Mouse (Mus musculus) midbrain, embryonic 11.5 days (tissue): Measurements from ENCODE around the gene Cadm1. TPM values are rescaled to one million over a fixed set of nuclear protein-coding genes. Genes with fewer than 3 reads are reported as not detected.

Experiments used
- ATAC-seq: fragments of 200-750 bp; cut with Nextera tagmentation; 2 replicates; pipeline ENCODE4 v1.8.0; 2017; ENCODE audit warnings: moderate TSS enrichment, moderate library complexity; ENCODE audit not compliant: low FRiP score
- DNase-seq: peaks from one replicate; pipeline ENCODE4 v3.0.0; 2015; ENCODE audit warnings: low spot score; ENCODE audit errors: missing footprints
- H3K27ac ChIP-seq: fragments of 300-500 bp; sonication (generic); 2 replicates; pipeline ENCODE4 v1.5.1; 2014; ENCODE audit warnings: low read depth, low read length
- H3K27me3 ChIP-seq: fragments of 300-500 bp; sonication (generic); 2 replicates; pipeline ENCODE4 v1.6.1; 2014; ENCODE audit warnings: mild to moderate bottlenecking, low read length, moderate library complexity, mixed read lengths; ENCODE audit not compliant: control insufficient read depth, insufficient read depth
- H3K36me3 ChIP-seq: fragments of 300-500 bp; sonication (generic); 2 replicates; pipeline ENCODE4 v1.6.1; 2014; ENCODE audit warnings: mild to moderate bottlenecking, low read length, moderate library complexity, mixed read lengths; ENCODE audit not compliant: control insufficient read depth, insufficient read depth
- H3K4me1 ChIP-seq: fragments of 300-500 bp; sonication (generic); 2 replicates; pipeline ENCODE4 v1.6.1; 2014; ENCODE audit warnings: low read length; ENCODE audit not compliant: control insufficient read depth, insufficient read depth
- H3K4me2 ChIP-seq: fragments of 300-500 bp; sonication (generic); 2 replicates; pipeline ENCODE4 v1.6.1; 2014; ENCODE audit warnings: mild to moderate bottlenecking, moderate library complexity
- H3K4me3 ChIP-seq: fragments of 300-500 bp; sonication (generic); 2 replicates; pipeline ENCODE4 v1.5.1; 2014; ENCODE audit warnings: low read depth, low read length
- H3K9ac ChIP-seq: fragments of 300-500 bp; sonication (generic); 2 replicates; pipeline ENCODE4 v1.6.1; 2014; ENCODE audit warnings: low read length
- H3K9me3 ChIP-seq: fragments of 300-500 bp; sonication (generic); 2 replicates; pipeline ENCODE4 v1.6.1; 2016; ENCODE audit warnings: low read length; ENCODE audit not compliant: control insufficient read depth
- WGBS: fragments of 180-500 bp; shearing (Covaris S2); extraction: QIAGEN DNeasy Blood & Tissue Kit; methylation state at CpG from one replicate; pipeline ENCODE4 v1.1.7; 2014; 5-methylcytosine and 5-hydroxymethylcytosine counted together
- polyA plus RNA-seq: library from polyadenylated mRNA; unstranded; fragments of >200 nt; fragmentation: Nextera tagmentation; extraction: Ambion mirVana; gene quantifications from 2 replicates; pipeline ENCODE4 v1.2.1, GENCODE M21; 2014

Gene Cadm1
- polyA plus RNA-seq, 1 experiment from 2014 or later: 90.9 TPM

DNA sequence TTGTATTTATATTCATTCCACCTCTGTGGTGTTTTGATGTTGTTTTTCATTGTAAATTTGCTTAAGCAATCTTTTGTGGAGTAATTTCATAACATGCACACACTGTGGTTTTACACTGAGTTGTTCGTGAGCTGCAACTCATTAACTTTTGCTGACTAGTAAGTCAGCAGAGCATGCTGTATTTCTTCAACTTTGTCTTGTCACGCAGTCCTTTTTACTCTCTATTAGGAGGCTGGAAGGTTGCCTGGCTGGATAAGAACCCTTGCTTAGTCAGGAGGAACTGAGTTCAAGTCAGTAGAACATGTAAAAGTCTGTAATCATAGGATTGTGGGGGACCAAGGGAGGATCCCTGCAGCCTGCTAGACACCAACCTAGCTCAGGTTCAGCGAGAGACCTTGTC lies 185.4 kb downstream of the Cadm1 start:
- Histone ChIP-seq H3K4me1 (peaks cover 2% of the 10 kb centered on the region; the same call in 1 of the 2 replicates), H3K27ac (no peak overlapping the region), H3K27me3 (no peaks in the 10 kb centered on the region), H3K36me3 (no peaks in the 10 kb centered on the region), H3K4me3 (no peak overlapping the region), H3K4me2 (no peak overlapping the region), H3K9ac (no peak overlapping the region), H3K9me3 (no peaks in the 10 kb centered on the region)
- 91% methylated on average over 3 of the region's 3 CpGs for WGBS
- ATAC-seq (no peak), DNase-seq (no peak)

DNA sequence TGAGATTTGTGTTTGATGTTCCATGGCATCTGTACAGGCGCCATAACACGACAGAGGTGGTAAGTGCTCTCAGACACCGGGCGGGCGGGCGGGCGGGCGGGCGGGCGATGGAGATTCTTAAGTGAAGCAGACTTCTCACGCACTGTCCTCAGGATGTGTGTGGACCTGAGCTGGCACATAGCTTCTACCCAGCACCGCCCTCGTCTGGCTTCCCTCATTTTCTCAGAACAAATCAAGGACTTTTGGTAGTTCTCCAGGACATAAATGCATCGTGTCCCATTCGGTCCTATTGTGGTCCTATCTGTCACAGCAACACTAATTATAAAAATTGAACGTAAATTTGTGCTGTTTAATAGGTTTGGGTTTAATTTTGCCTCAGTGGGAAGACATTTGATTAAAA lies 186.9 kb downstream of the Cadm1 start:
- H3K27me3 ChIP-seq: no peaks in the 10 kb centered on the region
- H3K4me3 ChIP-seq: no peak overlapping the region
- peaks cover 2% of the 10 kb centered on the region; the same call in 1 of the 2 replicates for H3K4me1 ChIP-seq
- no peak for DNase-seq
- H3K9ac ChIP-seq: no peak overlapping the region
- no peak overlapping the region for H3K27ac ChIP-seq
- H3K36me3 ChIP-seq: no peaks in the 10 kb centered on the region
- H3K4me2 ChIP-seq: no peak overlapping the region
- H3K9me3 ChIP-seq: no peaks in the 10 kb centered on the region
- WGBS: 91% methylated on average over 16 of the region's 16 CpGs
- no peak for ATAC-seq

DNA sequence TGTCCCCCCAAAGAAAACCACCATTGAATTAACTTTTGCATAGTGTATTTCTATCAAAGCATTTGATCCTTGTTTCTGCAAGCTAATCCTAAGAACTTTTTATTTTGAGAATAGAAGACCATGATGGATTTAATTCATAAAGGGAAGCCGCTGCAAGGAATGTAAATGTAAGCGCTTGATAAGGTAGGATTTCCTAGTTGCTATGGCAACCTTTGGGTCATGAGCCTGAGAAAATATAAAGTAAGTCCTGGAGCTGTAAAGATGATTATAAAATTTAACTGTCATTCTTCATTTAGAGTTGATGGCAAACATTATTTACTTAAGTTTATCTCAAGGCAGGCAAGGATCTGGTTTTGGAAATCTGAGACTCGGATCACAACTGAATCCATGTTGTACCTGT lies 197.6 kb downstream of the Cadm1 start:
- Histone ChIP-seq H3K4me1 (no peaks in the 10 kb centered on the region), H3K4me2 (no peak overlapping the region), H3K27me3 (no peaks in the 10 kb centered on the region), H3K4me3 (no peak overlapping the region), H3K36me3 (no peaks in the 10 kb centered on the region), H3K9ac (no peak overlapping the region), H3K9me3 (no peaks in the 10 kb centered on the region), H3K27ac (no peak overlapping the region)
- DNase-seq: no peak
- no peak for ATAC-seq
- 78% methylated on average over 3 of the region's 3 CpGs for WGBS

DNA sequence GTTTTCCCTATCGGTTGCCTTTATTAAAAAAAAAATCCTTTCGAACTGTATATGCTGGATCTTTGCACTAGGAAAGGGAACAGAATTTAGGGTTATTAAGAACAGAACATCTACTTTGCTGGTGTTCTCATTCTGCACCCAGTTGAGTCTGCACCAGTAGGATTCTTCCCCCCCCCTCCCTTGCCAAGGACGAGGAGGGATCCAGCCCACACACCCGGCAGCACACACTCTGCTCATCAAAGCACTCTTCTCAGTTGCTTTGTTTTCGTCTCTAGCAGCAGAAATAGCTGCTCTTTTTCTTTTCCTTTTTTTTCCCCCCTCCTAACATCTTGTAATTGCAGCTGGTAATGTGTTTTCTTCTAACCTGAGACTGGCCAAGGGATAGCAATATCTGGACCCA lies 198.9 kb downstream of the Cadm1 start:
- H3K4me1 ChIP-seq: no peaks in the 10 kb centered on the region
- H3K9me3 ChIP-seq: no peaks in the 10 kb centered on the region
- no peak overlapping the region for H3K4me2 ChIP-seq
- ATAC-seq: no peak
- no peaks in the 10 kb centered on the region for H3K36me3 ChIP-seq
- no peak overlapping the region for H3K4me3 ChIP-seq
- no peak for DNase-seq
- no peak overlapping the region for H3K27ac ChIP-seq
- no peaks in the 10 kb centered on the region for H3K27me3 ChIP-seq
- no peak overlapping the region for H3K9ac ChIP-seq
- 61% methylated on average over 5 of the region's 5 CpGs for WGBS

DNA sequence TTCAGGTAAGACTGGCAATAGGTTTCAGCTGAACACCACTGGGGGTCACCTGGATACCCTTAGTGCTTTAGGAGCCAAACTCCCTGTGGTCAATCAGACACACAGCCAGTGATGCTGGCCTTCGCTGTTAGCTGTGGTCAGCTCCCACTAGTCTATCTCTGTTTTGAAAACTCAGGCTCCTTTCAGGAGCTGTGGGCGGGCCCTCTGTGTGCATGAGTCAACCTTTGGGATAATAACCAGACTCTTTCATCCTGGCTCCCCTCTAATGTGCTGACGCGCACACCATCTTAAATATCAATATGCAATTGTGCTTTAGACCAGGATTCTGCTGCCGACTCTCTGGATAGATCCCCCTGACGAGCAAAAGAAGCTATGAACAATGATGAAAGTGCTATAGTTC lies 200.3 kb downstream of the Cadm1 start:
- no peak overlapping the region for H3K9ac ChIP-seq
- ATAC-seq (no peak), DNase-seq (no peak)
- 92% methylated on average over 6 of the region's 6 CpGs for WGBS
- no peak overlapping the region for H3K4me2 ChIP-seq
- no peaks in the 10 kb centered on the region for H3K9me3 ChIP-seq
- H3K36me3 ChIP-seq: no peaks in the 10 kb centered on the region
- H3K4me1 ChIP-seq: no peaks in the 10 kb centered on the region
- H3K27me3 ChIP-seq: no peaks in the 10 kb centered on the region
- H3K4me3 ChIP-seq: no peak overlapping the region
- H3K27ac ChIP-seq: no peak overlapping the region

DNA sequence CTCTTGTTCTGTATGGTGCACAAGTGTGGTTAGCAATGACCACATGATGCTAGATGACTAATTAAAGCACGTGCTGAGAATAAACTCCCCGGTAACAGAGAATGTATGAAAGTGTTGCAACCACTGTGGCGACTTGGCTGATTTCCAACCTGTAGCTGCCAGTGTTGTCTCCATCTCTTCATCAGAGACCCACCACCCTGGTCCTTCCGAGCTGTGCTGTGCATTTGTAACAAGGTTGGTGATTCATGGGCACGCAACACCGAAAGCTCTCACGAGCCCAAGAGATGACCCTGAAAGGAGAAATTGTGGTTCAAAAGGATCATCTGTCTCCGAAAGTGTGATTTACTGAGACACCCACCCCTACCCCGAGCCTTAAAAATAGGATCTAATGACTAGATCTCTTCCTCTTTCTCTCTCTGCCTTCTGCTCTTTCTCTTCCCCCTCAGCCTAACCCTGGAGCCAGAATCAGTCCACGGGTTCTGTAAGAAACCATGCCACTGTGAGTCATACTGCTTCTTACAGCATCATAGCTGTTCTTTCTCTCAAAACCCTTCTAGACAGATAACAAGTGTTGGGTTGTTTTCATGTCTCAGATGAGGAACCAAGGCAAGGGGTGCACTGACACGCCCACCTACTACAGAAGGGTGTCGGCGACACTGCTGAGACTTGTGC lies 203.9 kb downstream of the Cadm1 start:
- 90% methylated on average over 13 of the region's 13 CpGs for WGBS
- Histone ChIP-seq H3K4me3 (no peak overlapping the region), H3K9ac (no peak overlapping the region)

DNA sequence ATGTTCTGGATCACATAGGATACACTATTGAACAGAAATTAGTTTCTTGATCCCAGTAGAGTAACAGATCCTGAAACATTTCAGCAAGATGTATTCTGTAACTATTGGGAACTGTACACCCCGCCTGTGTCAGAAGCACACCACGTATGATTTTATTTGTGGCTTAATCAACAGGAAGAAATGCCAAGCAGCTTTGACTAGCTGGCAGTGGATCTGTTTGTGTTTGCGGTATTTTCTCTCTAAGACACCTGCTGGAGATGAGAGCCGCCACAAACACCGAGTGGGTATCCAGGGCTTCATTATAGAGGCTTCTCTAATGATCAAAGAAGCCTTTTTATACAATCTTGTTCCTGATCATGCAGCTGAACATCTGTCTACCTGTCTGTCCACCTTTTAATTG lies 204.9 kb downstream of the Cadm1 start:
- peaks cover 14% of the 10 kb centered on the region for H3K4me1 ChIP-seq
- ATAC-seq: no peak
- H3K4me3 ChIP-seq: no peak overlapping the region
- 87% methylated on average over 5 of the region's 5 CpGs for WGBS
- no peaks in the 10 kb centered on the region for H3K36me3 ChIP-seq
- no peak overlapping the region for H3K4me2 ChIP-seq
- no peak overlapping the region for H3K27ac ChIP-seq
- H3K9me3 ChIP-seq: no peaks in the 10 kb centered on the region
- H3K27me3 ChIP-seq: no peaks in the 10 kb centered on the region
- no peak for DNase-seq
- H3K9ac ChIP-seq: no peak overlapping the region

More for the DNA sequence above, 203.9 kb downstream of the Cadm1 start:
- H3K4me1 ChIP-seq: peaks cover 5% of the 10 kb centered on the region
- no peaks in the 10 kb centered on the region for H3K27me3 ChIP-seq
- no peak for DNase-seq
- no peak for ATAC-seq
- no peak overlapping the region for H3K27ac ChIP-seq
- H3K4me2 ChIP-seq: no peak overlapping the region
- H3K36me3 ChIP-seq: no peaks in the 10 kb centered on the region
- H3K9me3 ChIP-seq: no peaks in the 10 kb centered on the region

DNA sequence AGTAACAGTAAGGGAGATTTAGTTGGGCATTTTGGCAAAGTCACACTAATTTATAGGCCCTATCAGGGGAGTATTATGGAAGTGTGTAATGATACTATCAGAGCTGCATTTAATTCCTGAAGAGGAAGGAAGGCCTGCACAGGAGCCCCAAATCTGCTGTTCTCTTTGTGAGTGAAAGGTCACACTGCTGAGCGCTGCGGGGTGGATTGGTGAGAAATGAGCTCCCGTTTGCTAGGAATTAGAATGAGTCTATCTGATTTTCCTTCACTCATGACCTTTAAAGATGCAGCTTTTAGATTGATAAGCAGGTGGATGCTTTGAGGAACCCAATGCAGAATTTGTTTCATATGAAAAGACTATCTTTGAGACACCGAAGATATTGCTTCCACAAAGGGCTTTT lies 208.8 kb downstream of the Cadm1 start:
- Histone ChIP-seq H3K4me2 (no peak overlapping the region), H3K4me3 (no peak overlapping the region), H3K36me3 (no peaks in the 10 kb centered on the region), H3K9me3 (no peaks in the 10 kb centered on the region), H3K27ac (no peak overlapping the region; the same call in 1 of the 2 replicates), H3K4me1 (peaks cover 14% of the 10 kb centered on the region), H3K9ac (no peak overlapping the region), H3K27me3 (no peaks in the 10 kb centered on the region)
- 34% methylated on average over 4 of the region's 4 CpGs for WGBS
- ATAC-seq: no peak
- peak; percentile 89 for DNase-seq

DNA sequence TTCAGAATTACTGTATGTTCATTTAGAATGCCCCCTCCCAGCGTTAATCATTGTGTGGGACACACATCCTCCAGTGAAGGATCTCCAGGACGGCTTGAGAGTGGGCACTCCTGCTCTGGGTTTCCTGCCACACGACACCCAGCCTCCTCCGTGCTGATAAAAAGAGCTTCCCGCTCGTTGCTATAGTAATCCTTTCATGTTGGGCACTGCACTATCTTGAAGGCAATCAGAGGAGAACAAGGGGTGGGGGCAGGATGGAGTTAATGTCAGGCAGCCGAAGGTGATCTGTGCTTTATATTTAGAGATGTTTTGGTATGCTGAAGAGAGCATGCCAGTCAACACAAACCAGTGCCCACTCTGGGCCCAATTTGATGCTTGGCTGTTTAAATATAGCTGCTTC lies 209.3 kb downstream of the Cadm1 start:
- Histone ChIP-seq H3K9me3 (no peaks in the 10 kb centered on the region), H3K4me1 (peaks cover 14% of the 10 kb centered on the region), H3K4me3 (no peak overlapping the region), H3K36me3 (no peaks in the 10 kb centered on the region), H3K27me3 (no peaks in the 10 kb centered on the region), H3K27ac (no peak overlapping the region), H3K4me2 (no peak overlapping the region; the same call in 1 of the 2 replicates), H3K9ac (no peak overlapping the region)
- ATAC-seq (peak; percentile 52; the same call in 1 of the 2 replicates), DNase-seq (peak; percentile 86)
- WGBS: 8% methylated on average over 7 of the region's 7 CpGs
